Mouse (Mus musculus) CD4-positive, CD25-positive, alpha-beta regulatory T cell, adult 2 months (primary cell): ENCODE measurements around the gene Uhrf1bp1.

Source experiments
- DNase-seq: peaks from one replicate; pipeline ENCODE4 v3.0.0-alpha.2; 2012; ENCODE audit warnings: low read depth, low spot score

Gene Uhrf1bp1

DNA sequence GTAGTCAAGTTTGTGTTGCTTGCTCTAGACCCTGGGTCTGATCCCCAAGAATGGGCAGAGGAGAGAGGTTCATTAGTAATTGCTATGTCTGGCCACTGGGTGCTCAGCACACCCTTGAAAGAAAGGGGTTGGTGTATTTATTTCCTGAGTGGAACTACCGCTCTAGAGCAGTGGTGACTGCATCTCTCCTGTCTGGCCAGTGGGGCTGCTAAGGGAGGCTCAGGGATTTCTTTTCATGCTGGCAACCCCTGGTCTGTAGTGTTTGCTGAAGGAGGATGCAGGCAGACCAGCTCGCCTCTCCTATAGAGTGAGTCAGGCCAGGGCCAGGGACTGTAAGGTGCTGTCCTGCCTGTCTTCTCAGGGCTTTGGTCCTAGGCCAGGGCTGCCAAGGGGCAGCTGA lies 90.9 kb downstream of the Uhrf1bp1 start:
- no peak for DNase-seq
